Mouse (Mus musculus): ENCODE results near the gene Limd1.

The Limd1 gene

GRCm38 (mm10) chr9:123483598-123483997 is 5.1 kb downstream of the Limd1 start:
- DNase-seq: no peak

DNA sequence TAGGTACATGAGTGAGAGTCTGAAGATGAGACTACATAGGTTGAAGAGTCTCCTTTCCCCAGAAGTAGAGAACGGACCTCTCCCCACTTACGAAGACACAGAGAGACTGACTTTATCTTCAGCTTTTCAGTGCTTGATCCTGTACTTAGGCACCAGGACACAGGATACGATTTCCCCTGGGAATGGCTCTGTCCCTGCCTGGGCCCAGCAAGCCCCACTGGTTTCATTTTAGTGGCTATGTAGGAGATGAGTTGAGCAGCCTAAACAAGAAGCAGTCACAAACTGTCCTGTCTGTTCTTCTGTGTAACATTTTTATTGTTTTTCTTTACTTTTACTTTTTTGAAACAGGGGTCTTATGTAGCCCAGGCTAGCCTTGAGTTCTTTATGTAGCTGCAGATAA is 6.3 kb downstream of the Limd1 start:
- DNase-seq: no peak

GRCm38 (mm10) chr9:123485561-123485960 is 7.1 kb downstream of the Limd1 start:
- DNase-seq: no peak

GRCm38 (mm10) chr9:123486635-123487034 is 8.1 kb downstream of the Limd1 start:
- DNase-seq: no peak

GRCm38 (mm10) chr9:123489073-123489472 is 10.6 kb downstream of the Limd1 start:
- no peak for DNase-seq

GRCm38 (mm10) chr9:123489727-123490343 is 11.3 kb downstream of the Limd1 start:
- no peak for DNase-seq

- no peak for DNase-seq
Observed at GRCm38 (mm10) chr9:123490930-123491329, 12.4 kb downstream of the Limd1 start.

- DNase-seq: no peak
Observed at GRCm38 (mm10) chr9:123491917-123492585, 13.5 kb downstream of the Limd1 start.

- DNase-seq: no peak
Observed at GRCm38 (mm10) chr9:123496665-123497064, 18.2 kb downstream of the Limd1 start.

DNA sequence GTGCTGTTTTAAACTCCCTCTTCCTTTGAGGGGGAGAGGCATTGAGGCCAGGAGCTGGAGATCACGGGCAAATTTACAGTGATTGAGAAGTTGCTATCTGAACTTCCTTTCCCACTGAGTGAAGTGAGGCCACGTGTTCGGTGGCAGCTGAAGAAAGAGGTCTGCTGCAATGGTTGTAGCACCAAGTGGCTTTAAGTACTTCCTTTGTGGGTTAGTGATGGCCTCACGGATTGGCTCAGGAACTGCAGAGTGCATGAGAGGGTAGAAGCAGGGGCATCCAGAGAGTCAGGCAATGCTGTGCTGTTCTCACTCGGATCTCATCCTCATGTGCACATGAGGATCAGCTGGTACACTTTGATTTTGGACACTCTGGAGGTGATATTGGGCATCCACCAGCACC is 19.4 kb downstream of the Limd1 start:
- peak; percentile 23 for DNase-seq

DNA sequence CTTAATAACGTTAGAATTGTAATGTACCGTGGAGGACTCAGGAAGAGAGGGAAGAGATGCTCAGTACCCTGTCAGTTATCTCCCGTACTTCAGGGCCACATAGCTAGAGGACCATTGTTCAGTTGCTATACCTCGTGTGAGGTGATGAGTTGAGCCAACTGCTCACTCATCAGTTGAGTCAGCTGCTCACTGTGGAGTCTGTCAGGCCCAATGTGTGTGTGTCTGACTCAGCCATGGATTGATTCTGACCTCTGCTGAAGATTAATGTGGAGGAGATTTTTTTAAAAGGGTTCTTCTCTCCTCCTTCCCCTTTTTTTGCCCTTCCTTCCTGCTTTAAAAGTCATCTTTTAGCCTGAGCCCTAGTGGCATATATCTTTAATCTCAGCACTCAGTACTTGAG is 22.0 kb downstream of the Limd1 start:
- no peak for DNase-seq

GRCm38 (mm10) chr9:123503171-123503834 is 24.8 kb downstream of the Limd1 start:
- no peak for DNase-seq

DNA sequence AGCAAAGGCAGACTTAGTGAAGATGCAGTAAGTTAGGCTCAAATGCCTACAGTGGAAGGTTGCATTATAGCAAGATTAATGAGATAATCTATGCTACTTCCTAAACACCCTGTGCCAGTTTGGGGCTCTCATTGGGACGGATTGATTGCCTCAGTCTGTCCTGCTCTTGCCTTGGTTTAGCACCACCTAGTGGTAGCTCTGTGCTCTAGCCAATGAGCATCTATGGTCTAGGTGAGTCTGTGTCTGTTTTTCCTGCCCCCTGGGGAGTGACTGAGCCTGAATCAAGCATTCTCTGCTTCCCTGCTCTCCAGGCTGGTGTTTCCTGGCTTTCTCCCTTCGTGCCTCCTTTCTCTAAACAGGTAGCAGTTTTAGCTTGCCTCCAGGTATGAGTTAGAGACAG is 25.8 kb downstream of the Limd1 start:
- peak; percentile 69 for DNase-seq

DNA sequence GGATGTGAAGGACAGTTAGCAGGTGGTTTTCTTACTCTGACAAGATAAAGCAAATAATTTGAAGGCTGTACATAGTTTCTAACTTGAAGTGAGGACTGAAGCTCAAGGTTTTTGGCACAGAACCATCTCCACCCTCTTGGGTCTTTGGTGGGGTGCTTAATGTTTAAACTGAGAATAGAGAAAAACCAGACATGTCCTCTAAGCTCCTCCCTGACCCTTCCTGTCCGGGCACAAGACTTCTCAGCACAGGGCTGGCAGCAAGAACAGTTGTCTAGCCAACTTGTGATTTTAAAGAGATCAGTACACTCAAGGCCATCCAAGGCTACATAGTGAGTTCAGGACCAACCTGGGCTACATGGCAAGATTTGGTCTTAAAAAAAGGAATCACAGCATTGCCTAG is 27.1 kb downstream of the Limd1 start:
- DNase-seq: no peak

DNA sequence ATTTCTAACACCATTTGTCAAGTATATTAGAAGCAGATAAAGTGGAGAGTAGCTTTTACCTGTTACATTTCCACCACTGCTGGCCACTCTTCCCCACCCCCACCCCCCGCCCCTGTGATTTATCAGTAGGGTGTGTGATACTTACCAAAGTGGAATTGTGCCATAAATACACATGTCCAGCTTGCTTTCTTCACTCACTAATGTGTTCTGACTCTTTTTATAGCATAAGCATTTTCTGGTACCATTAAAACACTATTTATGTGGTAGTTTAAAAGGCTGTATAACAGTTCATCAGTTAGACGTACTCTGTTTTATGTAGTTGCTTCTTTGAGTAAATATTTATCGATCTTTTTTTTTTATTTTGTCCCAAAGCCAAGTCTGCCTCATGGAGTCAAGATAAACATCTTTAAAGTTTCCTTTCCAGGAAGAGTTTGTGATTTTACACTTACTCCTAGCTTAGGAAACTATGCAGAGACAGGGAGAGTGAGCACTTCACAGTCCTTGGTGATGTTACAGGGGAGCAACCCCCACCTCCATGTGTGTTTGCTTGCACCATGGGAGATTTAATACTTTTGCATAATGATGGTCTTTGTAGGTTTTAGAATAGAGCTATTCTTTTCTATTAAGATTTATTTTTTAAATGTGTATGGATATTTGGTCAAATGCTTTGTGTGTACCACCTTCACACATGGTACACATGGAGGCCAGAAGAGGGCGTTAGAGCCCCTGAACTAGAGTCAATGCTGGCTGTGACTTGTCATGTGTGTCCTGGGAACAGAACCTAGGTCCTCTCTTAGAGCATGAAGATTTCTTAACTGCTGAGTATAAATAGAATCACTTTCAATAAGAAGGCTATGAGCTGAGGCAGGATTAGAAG is 28.0 kb downstream of the Limd1 start:
- no peak for DNase-seq

- no peak for DNase-seq
Observed at GRCm38 (mm10) chr9:123507380-123507779, 28.9 kb downstream of the Limd1 start.

GRCm38 (mm10) chr9:123508986-123509385 is 30.5 kb downstream of the Limd1 start:
- DNase-seq: no peak

DNA sequence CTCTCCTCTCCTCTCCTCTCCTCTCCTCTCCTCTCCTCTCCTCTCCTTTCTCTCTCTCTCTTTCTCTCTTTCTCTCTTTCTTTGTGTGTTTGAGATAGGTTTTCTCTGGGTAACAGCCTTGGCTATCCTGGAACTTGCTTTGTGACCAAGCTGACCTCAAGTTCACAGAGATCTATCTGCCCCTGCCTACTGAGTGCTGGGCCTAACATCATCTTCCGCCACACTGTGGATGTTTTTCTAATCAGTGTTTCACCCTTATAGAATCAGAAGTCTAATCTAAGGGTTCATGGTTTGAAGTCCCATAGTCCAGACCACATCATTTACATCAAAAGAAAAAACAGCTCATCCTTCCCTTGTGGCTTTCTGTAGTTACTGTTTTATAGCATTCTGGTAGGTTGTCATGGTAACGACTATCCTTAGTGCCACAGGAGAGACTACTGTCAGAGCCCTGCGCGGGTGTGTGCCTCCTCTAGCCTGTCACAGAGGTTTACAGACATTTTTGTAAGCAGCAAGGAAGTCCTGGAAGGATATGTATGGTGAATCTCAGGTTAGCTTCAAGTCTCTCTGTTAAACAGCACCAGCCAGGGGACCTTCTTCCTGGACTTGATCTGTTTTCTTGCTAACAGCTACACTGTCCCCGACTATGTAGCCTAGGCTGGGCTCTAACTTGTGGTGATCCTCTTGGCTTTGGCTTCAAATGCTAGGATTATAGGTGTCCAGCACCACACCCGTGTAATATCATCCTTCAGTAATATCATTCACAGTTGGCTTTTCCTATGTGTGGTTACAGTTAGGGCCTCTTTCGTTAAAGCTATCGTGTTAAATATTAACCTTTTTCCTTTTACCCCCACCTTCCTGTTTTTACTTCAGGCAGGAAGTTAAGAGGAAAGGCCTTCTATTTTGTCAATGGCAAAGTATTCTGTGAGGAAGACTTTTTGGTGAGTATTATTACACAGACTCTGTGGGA is 31.4 kb downstream of the Limd1 start:
- peak; percentile 30 for DNase-seq

DNA sequence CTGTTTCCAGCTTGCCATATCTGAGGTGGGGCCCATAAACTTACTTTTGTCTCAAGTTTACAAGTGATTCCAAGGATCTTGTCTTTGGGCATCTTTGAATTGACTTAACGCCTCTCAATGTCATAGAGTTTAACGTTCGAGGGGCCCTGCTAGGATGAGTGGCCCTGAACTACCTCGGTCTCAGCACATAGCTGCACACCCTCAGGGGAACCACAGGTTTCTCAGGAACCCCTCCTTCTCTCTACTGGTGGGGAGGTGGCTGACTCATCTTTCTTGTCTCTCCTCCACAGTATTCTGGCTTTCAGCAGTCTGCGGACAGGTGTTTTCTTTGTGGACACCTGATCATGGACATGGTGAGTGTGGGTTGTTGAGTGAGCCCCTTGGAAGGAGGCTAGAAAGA is 32.4 kb downstream of the Limd1 start:
- DNase-seq: no peak

DNA sequence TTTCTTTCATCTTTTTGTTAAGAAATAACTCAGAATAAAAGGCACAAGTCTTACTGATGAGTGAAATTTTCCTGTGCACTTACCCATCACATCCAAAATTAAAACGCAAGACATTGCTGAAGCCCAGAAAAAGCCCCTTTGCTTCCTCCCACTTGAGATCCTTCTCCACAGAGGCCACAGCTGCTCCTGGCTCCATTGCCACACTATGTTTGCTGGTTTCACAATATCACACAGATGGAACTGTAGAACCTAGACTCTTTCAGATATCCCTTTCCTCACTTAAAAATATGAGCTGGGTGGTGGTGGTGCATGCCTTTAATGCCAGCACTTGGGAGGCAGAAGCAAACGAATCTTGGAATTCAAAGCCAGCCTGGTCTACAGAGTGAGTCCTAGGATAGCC is 34.0 kb downstream of the Limd1 start:
- no peak for DNase-seq

GRCm38 (mm10) chr9:123515087-123515486 is 36.6 kb downstream of the Limd1 start:
- no peak for DNase-seq

Measured in thymus, postnatal 25 days (tissue).